Mouse (Mus musculus) CD4-positive, CD25-positive, alpha-beta regulatory T cell, adult 2 months (primary cell): ENCODE results near the gene Ank3.

Source experiments
- DNase-seq: peaks from one replicate; pipeline ENCODE4 v3.0.0-alpha.2; 2012; ENCODE audit warnings: low read depth, low spot score

The Ank3 gene

DNA sequence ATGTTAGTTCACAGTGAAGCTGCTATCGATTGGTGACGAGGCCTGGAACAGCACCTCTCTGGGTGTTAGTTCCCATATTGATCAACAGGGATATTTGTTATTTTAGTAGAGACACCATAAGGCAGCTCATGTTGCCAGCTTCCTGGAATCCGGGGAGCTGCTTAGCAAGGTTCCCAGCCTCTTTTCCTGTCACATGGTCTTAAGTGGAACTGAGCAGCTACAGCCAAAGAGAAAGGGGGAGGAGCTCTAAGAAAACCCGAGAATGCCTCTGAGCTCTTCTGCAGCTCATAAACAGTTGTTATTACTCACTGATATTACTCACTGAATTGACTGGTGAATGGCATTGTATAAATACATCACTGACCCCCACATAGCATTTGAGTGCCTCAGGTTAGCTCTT, 318.3 kb downstream of the Ank3 start:
- no peak for DNase-seq

DNA sequence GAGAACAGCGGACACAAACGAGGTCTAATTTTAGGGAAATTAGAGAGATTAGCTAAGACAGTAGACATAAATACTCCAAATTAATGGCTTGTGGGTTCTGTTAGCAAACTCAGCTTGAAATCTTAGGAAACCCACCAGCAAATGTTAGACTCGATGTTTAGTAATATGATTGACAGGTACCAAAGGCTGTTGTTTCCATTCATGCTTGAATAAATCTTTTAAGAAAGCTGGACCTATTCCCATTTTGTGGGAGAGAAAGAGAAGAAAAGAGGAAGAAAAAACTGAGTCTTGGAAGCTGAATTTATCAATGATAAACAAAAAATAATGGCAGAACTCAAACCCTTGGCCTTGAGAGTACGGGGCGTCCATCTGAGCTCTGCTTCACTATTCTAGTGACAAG, 320.8 kb downstream of the Ank3 start:
- DNase-seq, result no peak

- no peak for DNase-seq
Observed at GRCm38 (mm10) chr10:69719901-69720415, 321.4 kb downstream of the Ank3 start.

DNA sequence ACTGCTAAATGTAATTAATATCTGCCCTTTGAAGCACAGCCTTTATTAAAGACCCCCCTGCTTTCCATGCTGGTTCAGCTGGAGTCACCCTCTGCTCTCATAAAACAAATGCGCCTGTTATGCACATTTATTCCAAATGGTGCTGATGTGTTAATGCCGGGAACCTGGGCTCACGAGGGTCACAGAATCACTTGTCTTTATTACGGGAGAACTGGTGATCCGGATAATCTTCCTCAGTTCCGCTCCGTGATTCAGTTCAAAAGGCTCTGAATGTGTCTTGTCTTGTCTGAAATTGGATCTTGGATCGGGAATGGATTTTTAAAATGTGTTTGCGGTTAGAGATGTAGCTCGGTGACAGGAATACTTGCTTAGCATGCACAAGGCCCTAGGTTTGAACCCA, 321.9 kb downstream of the Ank3 start:
- no peak for DNase-seq

GRCm38 (mm10) chr10:69720899-69721490, 322.4 kb downstream of the Ank3 start:
- DNase-seq, result no peak

GRCm38 (mm10) chr10:69724159-69724558, 325.6 kb downstream of the Ank3 start:
- DNase-seq, result no peak

GRCm38 (mm10) chr10:69725078-69725477, 326.5 kb downstream of the Ank3 start:
- DNase-seq, result no peak

DNA sequence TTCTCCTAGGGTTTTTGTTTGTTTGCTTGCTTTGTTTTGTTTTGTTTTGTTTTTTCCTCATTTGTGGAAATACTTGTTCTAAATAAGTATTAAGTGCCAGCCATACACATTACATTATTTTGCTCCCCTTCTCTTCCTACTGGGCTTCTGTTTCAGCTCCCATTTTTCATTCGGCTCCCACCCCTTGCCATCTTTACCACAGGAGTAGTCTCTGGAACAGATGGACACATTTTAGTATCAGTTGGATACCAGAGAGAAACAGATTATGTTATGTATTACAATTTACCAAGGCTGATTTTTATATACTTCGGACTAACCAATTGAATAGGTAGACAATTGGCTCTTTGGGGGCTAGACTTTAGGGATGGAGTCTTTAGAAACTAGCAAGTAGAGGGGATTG, 327.7 kb downstream of the Ank3 start:
- no peak for DNase-seq

- no peak for DNase-seq
Observed at GRCm38 (mm10) chr10:69726806-69727205, 328.2 kb downstream of the Ank3 start.

- no peak for DNase-seq
Observed at GRCm38 (mm10) chr10:69728876-69729275, 330.3 kb downstream of the Ank3 start.

GRCm38 (mm10) chr10:69730351-69730871, 331.8 kb downstream of the Ank3 start:
- DNase-seq, result no peak

- DNase-seq, result no peak
Observed at GRCm38 (mm10) chr10:69731341-69731740, 332.8 kb downstream of the Ank3 start.

DNA sequence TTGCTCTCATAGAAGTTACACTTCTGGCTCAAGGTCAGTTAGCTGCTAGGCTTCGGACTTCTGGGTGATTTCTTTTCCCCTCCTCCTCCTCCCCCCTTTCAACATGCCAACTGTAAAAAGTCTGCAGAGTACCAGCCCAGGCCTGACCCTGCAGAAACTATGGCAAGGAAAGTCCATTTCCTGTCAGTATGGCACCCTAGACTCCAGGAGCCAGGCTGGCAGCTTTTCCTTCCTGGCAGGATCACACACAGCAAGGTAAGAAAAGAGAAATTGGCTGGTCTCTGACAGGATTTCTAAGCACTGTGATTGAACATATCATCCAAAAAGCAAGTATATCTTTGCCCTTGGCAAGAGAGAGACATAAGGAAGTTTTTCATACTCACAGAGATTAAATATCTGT, 333.3 kb downstream of the Ank3 start:
- DNase-seq, result no peak

DNA sequence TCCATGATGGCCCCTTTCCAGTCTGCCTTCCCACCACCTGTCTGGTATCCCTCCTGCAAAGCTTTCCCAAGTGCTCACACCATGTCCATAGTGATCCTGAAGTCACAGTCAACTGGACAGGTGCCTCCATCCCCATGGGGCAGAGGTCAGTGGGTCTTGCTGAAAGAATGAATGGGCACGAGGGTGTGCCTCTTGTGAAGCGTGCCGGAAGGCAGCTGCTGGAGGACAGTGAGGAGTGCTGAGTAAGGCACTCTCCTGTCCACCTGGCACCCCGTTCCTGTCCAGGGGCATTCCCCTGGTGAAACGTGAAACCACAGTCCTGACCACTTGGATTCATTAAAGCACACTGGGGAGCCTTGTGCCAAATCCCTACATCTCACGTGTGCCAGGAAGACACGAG, 337.7 kb downstream of the Ank3 start:
- no peak for DNase-seq

DNA sequence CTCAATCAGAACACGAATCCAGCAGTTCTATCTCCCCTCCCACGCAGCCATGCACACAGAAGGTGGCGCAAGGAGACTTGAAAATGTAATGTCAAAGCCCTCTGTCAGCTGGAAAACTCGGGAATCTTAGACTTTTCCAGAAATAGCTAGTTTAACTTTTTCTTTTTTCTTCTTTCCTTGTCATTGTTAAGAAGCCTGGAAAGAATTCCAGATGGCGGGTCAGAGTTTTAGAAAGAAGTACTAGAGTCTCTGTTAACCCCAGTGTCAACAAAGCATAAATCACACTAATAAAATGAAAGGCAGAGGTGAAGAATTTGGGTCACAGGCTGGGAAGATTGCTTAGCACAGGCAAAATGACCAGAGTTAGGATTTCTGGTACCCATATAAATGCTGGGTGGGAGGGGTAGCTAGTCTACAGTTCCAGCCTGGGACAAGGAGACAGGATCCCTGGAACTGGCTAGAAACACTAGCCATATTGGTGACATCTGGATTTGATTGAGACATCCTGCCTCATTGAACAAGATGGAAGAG, 340.2 kb downstream of the Ank3 start:
- DNase-seq, result no peak

- no peak for DNase-seq
Observed at GRCm38 (mm10) chr10:69742528-69742927, 344.0 kb downstream of the Ank3 start.

DNA sequence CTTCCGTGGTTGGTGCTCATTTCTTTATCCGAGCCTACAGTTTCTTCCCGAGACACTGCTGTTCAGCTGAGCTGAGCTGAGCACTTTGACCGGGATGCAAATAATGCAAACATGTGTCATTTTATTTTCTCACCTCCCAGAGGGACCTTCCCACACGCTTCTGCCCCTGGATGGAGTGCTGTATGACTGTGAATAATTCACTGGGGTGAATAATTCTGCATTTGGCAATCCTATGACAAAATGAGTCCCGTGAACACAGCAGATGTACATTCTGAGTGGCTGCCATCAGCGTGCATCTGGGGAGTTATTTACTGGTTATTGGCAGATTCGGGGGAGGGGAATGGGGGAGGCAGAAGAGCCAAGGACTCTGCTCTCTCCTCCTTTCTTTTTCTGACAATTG, 345.6 kb downstream of the Ank3 start:
- DNase-seq, result no peak

DNA sequence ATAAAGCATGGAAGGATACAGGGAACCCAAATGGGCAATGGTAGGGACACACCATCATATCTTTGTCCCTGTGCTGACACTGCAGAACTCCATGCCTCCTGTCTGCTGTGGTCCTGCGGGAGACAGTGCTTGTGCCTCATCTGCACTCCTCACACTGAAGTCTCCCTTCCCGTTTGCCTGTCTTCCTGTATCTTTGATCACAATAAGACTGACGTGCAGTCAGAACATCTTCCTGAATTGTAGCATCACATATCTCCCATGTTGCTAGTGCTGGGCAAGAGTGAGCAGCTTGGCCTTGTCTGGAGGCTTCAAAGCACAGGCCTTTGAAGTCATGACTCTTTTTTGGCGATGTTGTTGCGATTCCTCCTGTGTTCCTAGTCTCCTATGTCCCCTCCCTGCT, 346.3 kb downstream of the Ank3 start:
- no peak for DNase-seq

DNA sequence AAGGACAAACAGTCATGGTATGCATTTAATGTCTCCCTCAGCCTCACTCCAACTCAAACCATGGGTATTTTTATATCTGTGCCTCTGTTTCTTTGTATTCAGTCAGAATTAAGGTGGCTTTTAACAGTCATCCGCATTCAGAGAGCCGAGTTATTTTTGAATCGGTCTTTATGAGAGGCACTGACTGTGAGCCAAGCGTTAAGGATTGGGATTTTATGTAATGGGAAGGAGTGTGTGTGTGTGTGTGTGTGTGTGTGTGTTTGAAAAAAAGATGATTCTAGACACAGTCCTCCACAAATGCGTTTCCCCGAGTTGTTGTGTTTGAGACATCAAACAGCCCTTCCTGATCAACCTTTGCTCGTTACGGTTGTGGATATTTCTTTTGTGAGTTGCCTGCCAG, 347.7 kb downstream of the Ank3 start:
- DNase-seq, result no peak

DNA sequence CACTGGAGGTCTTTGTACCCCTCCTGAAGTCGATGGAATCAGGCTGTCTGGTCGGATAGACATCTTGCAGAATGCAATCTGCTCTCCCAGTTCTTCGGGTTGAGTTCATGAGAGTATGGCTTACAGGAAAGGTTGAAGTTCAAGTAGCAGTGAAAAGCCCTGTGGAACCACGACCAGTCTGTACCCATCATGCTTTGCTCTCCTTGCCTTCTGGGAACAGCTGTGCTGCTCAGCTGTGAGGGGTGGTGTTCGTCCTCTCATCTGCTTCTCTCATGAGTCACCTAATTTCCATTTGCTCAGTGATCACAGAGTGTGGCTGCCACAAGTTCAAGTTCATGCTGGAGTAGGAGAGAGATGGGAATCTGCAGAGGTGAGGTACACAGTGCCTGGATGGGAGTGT, 348.2 kb downstream of the Ank3 start:
- no peak for DNase-seq

- DNase-seq, result no peak
Observed at GRCm38 (mm10) chr10:69751416-69751815, 352.8 kb downstream of the Ank3 start.

GRCm38 (mm10) chr10:69753464-69753863, 354.9 kb downstream of the Ank3 start:
- DNase-seq, result no peak

- DNase-seq, result no peak
Observed at GRCm38 (mm10) chr10:69756956-69757672, 358.5 kb downstream of the Ank3 start.
